Comparison of ENCODE assay signal across 27 mouse cellular contexts in the genomic region with DNA sequence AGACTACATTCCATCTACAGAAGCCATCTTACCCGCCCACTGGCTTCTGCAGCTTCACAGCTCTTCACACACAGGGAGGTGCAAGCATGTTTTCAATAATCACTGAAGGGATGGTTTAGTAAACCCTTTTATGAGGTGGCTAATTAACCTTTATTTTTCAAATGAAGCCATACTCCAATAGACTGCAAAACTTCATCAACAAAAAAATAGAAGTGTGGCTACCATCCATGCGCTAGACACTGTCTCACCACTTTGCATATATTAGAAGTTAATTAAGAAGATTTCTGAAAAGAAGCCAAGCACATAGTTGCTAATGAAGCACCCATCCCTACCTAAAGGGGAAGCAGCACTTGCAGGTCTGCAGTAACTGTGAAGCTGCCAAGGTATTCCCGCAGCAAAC.
"Had no signal": no experiment of that assay in that cellular context is flagged by ENCODE, and none has a peak within 500 bp of the region (broad histone marks: within the 10 kb centered on the region; RNA-seq: fewer than 3 reads in every experiment).

No protein-coding gene starts in this region.

- H3K9ac ChIP-seq: heart, embryonic 13.5 days; heart, embryonic 15.5 days; hindbrain, embryonic 13.5 days; hindbrain, embryonic 15.5 days; kidney, embryonic 15.5 days; limb, embryonic 12.5 days; liver, embryonic 12.5 days; liver, embryonic 14.5 days had no signal

- H3K4me1 ChIP-seq: heart, embryonic 10.5 days; heart, embryonic 13.5 days; heart, embryonic 15.5 days; kidney, embryonic 15.5 days; limb, embryonic 10.5 days; liver, embryonic 12.5 days had no signal

- H3K27me3 ChIP-seq: heart, embryonic 13.5 days; heart, embryonic 15.5 days; hindbrain, embryonic 13.5 days; hindbrain, embryonic 15.5 days; kidney, embryonic 15.5 days; limb, embryonic 12.5 days; liver, embryonic 12.5 days had no signal

- H3K4me2 ChIP-seq: heart, embryonic 13.5 days; heart, embryonic 15.5 days; hindbrain, embryonic 13.5 days; hindbrain, embryonic 15.5 days; kidney, embryonic 15.5 days; limb, embryonic 12.5 days; liver, embryonic 12.5 days had no signal

- H3K27ac ChIP-seq: gastrocnemius, adult 2 months; heart, embryonic 10.5 days; heart, embryonic 13.5 days; heart, embryonic 15.5 days; hindbrain, embryonic 13.5 days; hindbrain, embryonic 15.5 days; hindbrain, postnatal 0 days; kidney, embryonic 15.5 days; kidney, postnatal 0 days; limb, embryonic 10.5 days; limb, embryonic 12.5 days; liver, embryonic 12.5 days; liver, embryonic 14.5 days had no signal

- DNase-seq: gastrocnemius, adult 2 months; gastrocnemius, postnatal 10 days; gastrocnemius, postnatal 25 days; heart, adult 18-20 months; heart, postnatal 14 days; heart, postnatal 36 days; kidney, adult 11 months; kidney, adult 2 months; kidney, adult 9 months; kidney, postnatal 14 days; kidney, postnatal 36 days; layer of hippocampus, adult 9-11 months; layer of hippocampus, postnatal 36 days; lung, adult 18-20 months had no signal

- H3K9me3 ChIP-seq: heart, embryonic 10.5 days; heart, embryonic 15.5 days; hindbrain, embryonic 13.5 days; hindbrain, embryonic 15.5 days; kidney, embryonic 15.5 days; limb, embryonic 10.5 days; limb, embryonic 12.5 days had no signal

- H3K36me3 ChIP-seq: heart, embryonic 10.5 days; heart, embryonic 13.5 days; heart, embryonic 15.5 days; hindbrain, embryonic 13.5 days; kidney, embryonic 15.5 days; limb, embryonic 10.5 days; limb, embryonic 12.5 days; liver, embryonic 12.5 days had no signal

- ATAC-seq: hindbrain, postnatal 0 days; intestine, embryonic 16.5 days; liver, embryonic 12.5 days had no signal

- H3K4me3 ChIP-seq: gastrocnemius, adult 2 months; heart, embryonic 10.5 days; heart, embryonic 13.5 days; heart, embryonic 15.5 days; hindbrain, embryonic 13.5 days; hindbrain, embryonic 15.5 days; kidney, embryonic 15.5 days; limb, embryonic 10.5 days; limb, embryonic 12.5 days; liver, embryonic 12.5 days had no signal
